Mouse (Mus musculus) cerebellum, adult 2 months (tissue): ENCODE measurements around the gene Ncbp1.

Experiments
- CTCF ChIP-seq: fragments of 200-500 bp; IDR thresholded peaks from 2 replicates; pipeline ENCODE4 v1.5.1; 2011; ENCODE audit warnings: low read depth, mild to moderate bottlenecking, control low read depth, low read length, moderate library complexity, borderline replicate concordance; ENCODE audit not compliant: insufficient read depth
- POLR2A ChIP-seq: fragments of 200-500 bp; IDR thresholded peaks from 2 replicates; pipeline ENCODE4 v1.6.1; 2011; ENCODE audit warnings: low read length, control low read depth, borderline replicate concordance; ENCODE audit not compliant: insufficient read depth

GRCm38 (mm10) chr4:46131791-46132190, 6.6 kb upstream of the Ncbp1 start:
- TF ChIP-seq CTCF (no peak), POLR2A (no peak)
